Mouse (Mus musculus): ENCODE data around the gene Acvr2b. TPM values are rescaled to one million over a fixed set of nuclear protein-coding genes. Genes with fewer than 3 reads are reported as not detected.

Gene Acvr2b
- polyA plus RNA-seq, 1 experiment from 2014 or later, result 49.3 TPM

GRCm38 (mm10) chr9:119455967-119456366 lies 54.0 kb downstream of the Acvr2b start:
- no peak overlapping the region for H3K4me3 ChIP-seq (replicated peaks; ENCODE audit: low read length)
- H3K9me3 ChIP-seq (ENCODE audit: control insufficient read depth, low read length), result no peaks in the 10 kb centered on the region
- no peak overlapping the region for H3K4me2 ChIP-seq (replicated peaks)
- H3K36me3 ChIP-seq (replicated peaks; ENCODE audit: control insufficient read depth, insufficient read depth), result peaks cover 54% of the 10 kb centered on the region
- H3K27me3 ChIP-seq (ENCODE audit: control insufficient read depth, insufficient read depth, low read length), result no peaks in the 10 kb centered on the region
- DNase-seq (ENCODE audit: low spot score), result no peak
- WGBS, result 94% methylated on average over 14 of the region's 14 CpGs
- ATAC-seq (ENCODE audit: low FRiP score), result no peak
- no peak overlapping the region for H3K27ac ChIP-seq
- no peak overlapping the region for H3K9ac ChIP-seq
- no peaks in the 10 kb centered on the region for H3K4me1 ChIP-seq (replicated peaks; ENCODE audit: control insufficient read depth, insufficient read depth, low read length)

- Histone ChIP-seq H3K9me3 (ENCODE audit: control insufficient read depth, low read length) (no peaks in the 10 kb centered on the region), H3K4me2 (replicated peaks) (no peak overlapping the region), H3K4me1 (replicated peaks; ENCODE audit: control insufficient read depth, insufficient read depth, low read length) (no peaks in the 10 kb centered on the region), H3K4me3 (replicated peaks; ENCODE audit: low read length) (no peak overlapping the region), H3K27ac (no peak overlapping the region), H3K9ac (no peak overlapping the region), H3K27me3 (ENCODE audit: control insufficient read depth, insufficient read depth, low read length) (no peaks in the 10 kb centered on the region), H3K36me3 (replicated peaks; ENCODE audit: control insufficient read depth, insufficient read depth) (peaks cover 47% of the 10 kb centered on the region)
- WGBS, result 92% methylated on average over 14 of the region's 14 CpGs
- ATAC-seq (ENCODE audit: low FRiP score), result no peak
- no peak for DNase-seq (ENCODE audit: low spot score)
Measured at GRCm38 (mm10) chr9:119457122-119457521, 55.2 kb downstream of the Acvr2b start.

- ATAC-seq (ENCODE audit: low FRiP score), result peak; percentile 60; the same call in 1 of the 2 replicates
- H3K4me1 ChIP-seq (replicated peaks; ENCODE audit: control insufficient read depth, insufficient read depth, low read length), result no peaks in the 10 kb centered on the region
- DNase-seq (ENCODE audit: low spot score), result peak; percentile 85
- H3K27ac ChIP-seq, result no peak overlapping the region
- WGBS, result 49% methylated on average over 8 of the region's 8 CpGs
- no peak overlapping the region for H3K4me2 ChIP-seq (replicated peaks)
- H3K36me3 ChIP-seq (replicated peaks; ENCODE audit: control insufficient read depth, insufficient read depth), result peaks cover 55% of the 10 kb centered on the region
- H3K4me3 ChIP-seq (replicated peaks; ENCODE audit: low read length), result no peak overlapping the region
- H3K9me3 ChIP-seq (ENCODE audit: control insufficient read depth, low read length), result no peaks in the 10 kb centered on the region
- no peak overlapping the region for H3K9ac ChIP-seq
- H3K27me3 ChIP-seq (ENCODE audit: control insufficient read depth, insufficient read depth, low read length), result no peaks in the 10 kb centered on the region
Measured at GRCm38 (mm10) chr9:119460410-119460809, 58.5 kb downstream of the Acvr2b start.

- DNase-seq (ENCODE audit: low spot score) (no peak), ATAC-seq (ENCODE audit: low FRiP score) (no peak)
- Histone ChIP-seq H3K27ac (no peak overlapping the region), H3K4me2 (replicated peaks) (no peak overlapping the region), H3K4me1 (replicated peaks; ENCODE audit: control insufficient read depth, insufficient read depth, low read length) (no peaks in the 10 kb centered on the region), H3K36me3 (replicated peaks; ENCODE audit: control insufficient read depth, insufficient read depth) (peaks cover 62% of the 10 kb centered on the region), H3K4me3 (replicated peaks; ENCODE audit: low read length) (no peak overlapping the region), H3K9me3 (ENCODE audit: control insufficient read depth, low read length) (no peaks in the 10 kb centered on the region), H3K9ac (no peak overlapping the region), H3K27me3 (ENCODE audit: control insufficient read depth, insufficient read depth, low read length) (no peaks in the 10 kb centered on the region)
- 83% methylated on average over 6 of the region's 6 CpGs for WGBS
Measured at GRCm38 (mm10) chr9:119465056-119465455, 63.1 kb downstream of the Acvr2b start.

- 51% methylated on average over 7 of the region's 7 CpGs for WGBS
- Histone ChIP-seq H3K36me3 (replicated peaks; ENCODE audit: control insufficient read depth, insufficient read depth) (peaks cover 62% of the 10 kb centered on the region), H3K27me3 (ENCODE audit: control insufficient read depth, insufficient read depth, low read length) (no peaks in the 10 kb centered on the region), H3K9me3 (ENCODE audit: control insufficient read depth, low read length) (no peaks in the 10 kb centered on the region), H3K4me3 (replicated peaks; ENCODE audit: low read length) (no peak overlapping the region), H3K27ac (no peak overlapping the region), H3K4me1 (replicated peaks; ENCODE audit: control insufficient read depth, insufficient read depth, low read length) (no peaks in the 10 kb centered on the region), H3K4me2 (replicated peaks) (no peak overlapping the region), H3K9ac (no peak overlapping the region)
- DNase-seq (ENCODE audit: low spot score), result peak; percentile 53
- ATAC-seq (ENCODE audit: low FRiP score), result peak; percentile 74; the same call in 1 of the 2 replicates
Measured at GRCm38 (mm10) chr9:119465595-119465994, 63.7 kb downstream of the Acvr2b start.

GRCm38 (mm10) chr9:119469691-119470353 lies 67.9 kb downstream of the Acvr2b start:
- ATAC-seq (ENCODE audit: low FRiP score) (no peak), DNase-seq (ENCODE audit: low spot score) (no peak)
- Histone ChIP-seq H3K4me2 (replicated peaks) (no peak overlapping the region), H3K4me1 (replicated peaks; ENCODE audit: control insufficient read depth, insufficient read depth, low read length) (no peaks in the 10 kb centered on the region), H3K9me3 (ENCODE audit: control insufficient read depth, low read length) (no peaks in the 10 kb centered on the region), H3K9ac (no peak overlapping the region), H3K4me3 (replicated peaks; ENCODE audit: low read length) (no peak overlapping the region), H3K27me3 (ENCODE audit: control insufficient read depth, insufficient read depth, low read length) (no peaks in the 10 kb centered on the region), H3K36me3 (replicated peaks; ENCODE audit: control insufficient read depth, insufficient read depth) (peaks cover 30% of the 10 kb centered on the region), H3K27ac (no peak overlapping the region)
- 77% methylated on average over 8 of the region's 8 CpGs for WGBS

GRCm38 (mm10) chr9:119472412-119472918 lies 70.5 kb downstream of the Acvr2b start:
- WGBS, result 75% methylated on average over 11 of the region's 11 CpGs
- Histone ChIP-seq H3K27me3 (ENCODE audit: control insufficient read depth, insufficient read depth, low read length) (no peaks in the 10 kb centered on the region), H3K36me3 (replicated peaks; ENCODE audit: control insufficient read depth, insufficient read depth) (peaks cover 6% of the 10 kb centered on the region), H3K9ac (no peak overlapping the region), H3K27ac (no peak overlapping the region), H3K9me3 (ENCODE audit: control insufficient read depth, low read length) (no peaks in the 10 kb centered on the region), H3K4me2 (replicated peaks) (no peak overlapping the region), H3K4me1 (replicated peaks; ENCODE audit: control insufficient read depth, insufficient read depth, low read length) (no peaks in the 10 kb centered on the region), H3K4me3 (replicated peaks; ENCODE audit: low read length) (no peak overlapping the region)
- ATAC-seq (ENCODE audit: low FRiP score), result no peak
- no peak for DNase-seq (ENCODE audit: low spot score)

GRCm38 (mm10) chr9:119473011-119473410 lies 71.1 kb downstream of the Acvr2b start:
- 93% methylated on average over 1 of the region's 1 CpGs for WGBS
- Histone ChIP-seq H3K4me3 (replicated peaks; ENCODE audit: low read length) (no peak overlapping the region), H3K9me3 (ENCODE audit: control insufficient read depth, low read length) (no peaks in the 10 kb centered on the region), H3K36me3 (replicated peaks; ENCODE audit: control insufficient read depth, insufficient read depth) (0 out of 2 replicates have a peak, but pooled peaks cover under 1% of the 10 kb centered on the region), H3K4me1 (replicated peaks; ENCODE audit: control insufficient read depth, insufficient read depth, low read length) (no peaks in the 10 kb centered on the region), H3K27ac (no peak overlapping the region), H3K27me3 (ENCODE audit: control insufficient read depth, insufficient read depth, low read length) (no peaks in the 10 kb centered on the region), H3K4me2 (replicated peaks) (no peak overlapping the region), H3K9ac (no peak overlapping the region)
- ATAC-seq (ENCODE audit: low FRiP score), result no peak
- DNase-seq (ENCODE audit: low spot score), result no peak

- Histone ChIP-seq H3K4me3 (replicated peaks; ENCODE audit: low read length) (no peak overlapping the region), H3K9me3 (ENCODE audit: control insufficient read depth, low read length) (no peaks in the 10 kb centered on the region), H3K4me2 (replicated peaks) (no peak overlapping the region), H3K9ac (no peak overlapping the region), H3K27ac (no peak overlapping the region), H3K27me3 (ENCODE audit: control insufficient read depth, insufficient read depth, low read length) (no peaks in the 10 kb centered on the region), H3K36me3 (replicated peaks; ENCODE audit: control insufficient read depth, insufficient read depth) (no peaks in the 10 kb centered on the region), H3K4me1 (replicated peaks; ENCODE audit: control insufficient read depth, insufficient read depth, low read length) (no peaks in the 10 kb centered on the region)
- DNase-seq (ENCODE audit: low spot score), result no peak
- ATAC-seq (ENCODE audit: low FRiP score), result no peak
- 86% methylated on average over 9 of the region's 9 CpGs for WGBS
Measured at GRCm38 (mm10) chr9:119473608-119474164, 71.8 kb downstream of the Acvr2b start.
